Mouse (Mus musculus) forebrain, embryonic 10.5 days (tissue): ENCODE results near the gene Sfxn2. TPM values are rescaled to one million over a fixed set of nuclear protein-coding genes. Genes with fewer than 3 reads are reported as not detected.
A peak's percentile ranks its signal among the peaks of the same experiment; 100 is the strongest.

Experiments
- DNase-seq: peaks from one replicate; pipeline ENCODE4 v3.0.0-alpha.2; 2017; ENCODE audit warnings: low spot score; ENCODE audit errors: extremely low spot score
- H3K27ac ChIP-seq: fragments of 300-500 bp; sonication (generic); 2 replicates; pipeline ENCODE4 v1.5.1; 2016; ENCODE audit warnings: mild to moderate bottlenecking
- H3K27me3 ChIP-seq: fragments of 300-500 bp; sonication (generic); 2 replicates; pipeline ENCODE4 v1.6.1; 2016; ENCODE audit warnings: mild to moderate bottlenecking; ENCODE audit not compliant: poor library complexity, severe bottlenecking
- H3K36me3 ChIP-seq: fragments of 300-500 bp; sonication (generic); replicated peaks from 2 replicates; pipeline ENCODE4 v1.6.1; 2016; ENCODE audit warnings: mild to moderate bottlenecking, moderate library complexity
- H3K4me1 ChIP-seq: fragments of 300-500 bp; sonication (generic); 2 replicates; pipeline ENCODE4 v1.6.1; 2016
- H3K4me3 ChIP-seq: fragments of 300-500 bp; sonication (generic); 2 replicates; pipeline ENCODE4 v1.5.1; 2016; ENCODE audit warnings: mild to moderate bottlenecking, moderate library complexity
- H3K9me3 ChIP-seq: fragments of 300-500 bp; sonication (generic); 2 replicates; pipeline ENCODE4 v1.6.1; 2016; ENCODE audit warnings: mild to moderate bottlenecking, moderate library complexity
- WGBS: fragments of 180-500 bp; shearing (Covaris S2); methylation state at CpG from one replicate; pipeline ENCODE4 v1.1.7; 2016; 5-methylcytosine and 5-hydroxymethylcytosine counted together
- polyA plus RNA-seq: library from polyadenylated mRNA; unstranded; fragments of >200 nt; fragmentation: Nextera tagmentation; extraction: Ambion mirVana; gene quantifications from 2 replicates; pipeline ENCODE4 v1.2.1, GENCODE M21; 2016

Sfxn2 gene
- polyA plus RNA-seq, 1 experiment from 2014 or later: 17.9 TPM

DNA sequence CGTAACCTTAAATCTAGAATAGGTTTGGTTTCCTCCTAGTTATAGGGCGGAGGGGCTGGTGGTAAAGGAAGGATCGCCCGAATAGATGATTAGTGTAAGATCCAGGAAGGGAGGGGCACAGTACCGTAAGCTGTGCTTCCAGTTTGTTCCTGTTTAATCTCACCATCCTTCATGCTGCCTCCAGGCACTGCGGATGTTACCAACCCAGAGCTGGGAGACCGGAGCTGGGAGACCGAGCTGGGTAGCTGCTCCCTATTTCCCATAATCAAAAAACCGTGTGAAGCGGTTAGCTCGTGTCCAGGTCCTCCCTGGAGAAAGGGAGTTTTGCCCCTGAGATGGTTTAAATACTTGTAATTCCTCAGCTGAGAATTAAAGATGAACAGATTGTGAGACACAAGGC lies 43.2 kb downstream of the Sfxn2 start:
- Histone ChIP-seq H3K27ac (no peak overlapping the region), H3K36me3 (peaks cover 40% of the 10 kb centered on the region), H3K4me1 (peaks cover 19% of the 10 kb centered on the region), H3K4me3 (no peak overlapping the region), H3K27me3 (no peaks in the 10 kb centered on the region), H3K9me3 (no peaks in the 10 kb centered on the region)
- WGBS: 89% methylated on average over 11 of the region's 11 CpGs
- no peak for DNase-seq

DNA sequence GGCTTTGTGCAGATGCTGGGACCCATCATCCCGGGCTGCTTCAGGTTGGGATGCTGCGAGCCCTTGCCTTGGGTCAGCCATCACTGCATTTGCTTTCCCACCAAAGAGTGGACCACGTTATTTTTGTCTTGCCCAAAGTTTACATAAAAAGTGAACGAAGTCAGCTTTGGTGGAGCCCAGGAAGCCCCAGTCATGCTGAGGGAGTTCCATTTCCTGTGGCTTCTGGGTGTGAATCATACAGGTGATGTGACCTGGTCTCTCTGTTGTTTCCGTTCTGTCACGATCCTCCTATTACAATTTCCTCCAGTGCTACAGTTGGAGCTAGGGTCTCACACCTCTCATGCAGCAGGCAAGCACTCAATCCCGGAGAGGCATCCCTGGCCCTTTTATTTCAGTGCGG lies 44.2 kb downstream of the Sfxn2 start:
- no peak overlapping the region for H3K27ac ChIP-seq
- H3K27me3 ChIP-seq: no peaks in the 10 kb centered on the region
- no peak for DNase-seq
- H3K36me3 ChIP-seq: peaks cover 40% of the 10 kb centered on the region
- WGBS: 93% methylated on average over 8 of the region's 8 CpGs
- H3K9me3 ChIP-seq: no peaks in the 10 kb centered on the region
- no peak overlapping the region for H3K4me3 ChIP-seq
- H3K4me1 ChIP-seq: peaks cover 29% of the 10 kb centered on the region

GRCm38 (mm10) chr19:46618322-46618721 lies 45.2 kb downstream of the Sfxn2 start:
- H3K27me3 ChIP-seq: no peaks in the 10 kb centered on the region
- 84% methylated on average over 9 of the region's 9 CpGs for WGBS

DNA sequence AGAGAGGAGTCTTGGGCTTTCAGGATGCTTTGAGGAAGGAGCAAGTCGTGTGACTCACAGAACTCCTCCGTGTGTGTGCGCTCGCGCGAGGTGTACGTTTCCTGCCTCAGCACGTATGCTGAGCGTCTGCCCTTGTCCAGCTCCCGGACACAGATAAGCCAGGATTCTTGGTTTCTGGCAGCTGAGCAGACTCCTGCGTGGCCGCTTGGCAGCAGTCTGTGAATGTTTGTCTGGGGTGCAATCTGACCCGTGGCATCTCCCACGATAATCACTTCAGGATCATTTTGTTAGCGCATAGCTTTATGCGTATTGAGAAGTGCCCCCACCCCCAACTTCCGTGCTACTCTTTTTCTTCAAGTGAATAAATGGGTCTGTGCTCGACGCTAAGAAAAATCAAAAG lies 45.8 kb downstream of the Sfxn2 start:
- Histone ChIP-seq H3K36me3 (peaks cover 25% of the 10 kb centered on the region), H3K9me3 (no peaks in the 10 kb centered on the region), H3K27me3 (no peaks in the 10 kb centered on the region), H3K27ac (0 out of 2 replicates have a peak overlapping the region, but pooled peaks have one; percentile 1), H3K4me3 (no peak overlapping the region), H3K4me1 (peaks cover 45% of the 10 kb centered on the region)
- DNase-seq: no peak
- 88% methylated on average over 19 of the region's 19 CpGs for WGBS

More at GRCm38 (mm10) chr19:46618322-46618721, 45.2 kb downstream of the Sfxn2 start:
- Histone ChIP-seq H3K4me3 (no peak overlapping the region), H3K9me3 (no peaks in the 10 kb centered on the region), H3K36me3 (peaks cover 32% of the 10 kb centered on the region), H3K4me1 (peaks cover 38% of the 10 kb centered on the region), H3K27ac (peak overlapping the region; percentile 1; the same call in 1 of the 2 replicates)
- DNase-seq: no peak

GRCm38 (mm10) chr19:46619518-46619917 lies 46.4 kb downstream of the Sfxn2 start:
- peaks cover 50% of the 10 kb centered on the region for H3K4me1 ChIP-seq
- H3K27ac ChIP-seq: no peak overlapping the region
- H3K27me3 ChIP-seq: no peaks in the 10 kb centered on the region
- peaks cover 23% of the 10 kb centered on the region for H3K36me3 ChIP-seq
- H3K9me3 ChIP-seq: no peaks in the 10 kb centered on the region
- no peak for DNase-seq
- no peak overlapping the region for H3K4me3 ChIP-seq
- 97% methylated on average over 6 of the region's 6 CpGs for WGBS

DNA sequence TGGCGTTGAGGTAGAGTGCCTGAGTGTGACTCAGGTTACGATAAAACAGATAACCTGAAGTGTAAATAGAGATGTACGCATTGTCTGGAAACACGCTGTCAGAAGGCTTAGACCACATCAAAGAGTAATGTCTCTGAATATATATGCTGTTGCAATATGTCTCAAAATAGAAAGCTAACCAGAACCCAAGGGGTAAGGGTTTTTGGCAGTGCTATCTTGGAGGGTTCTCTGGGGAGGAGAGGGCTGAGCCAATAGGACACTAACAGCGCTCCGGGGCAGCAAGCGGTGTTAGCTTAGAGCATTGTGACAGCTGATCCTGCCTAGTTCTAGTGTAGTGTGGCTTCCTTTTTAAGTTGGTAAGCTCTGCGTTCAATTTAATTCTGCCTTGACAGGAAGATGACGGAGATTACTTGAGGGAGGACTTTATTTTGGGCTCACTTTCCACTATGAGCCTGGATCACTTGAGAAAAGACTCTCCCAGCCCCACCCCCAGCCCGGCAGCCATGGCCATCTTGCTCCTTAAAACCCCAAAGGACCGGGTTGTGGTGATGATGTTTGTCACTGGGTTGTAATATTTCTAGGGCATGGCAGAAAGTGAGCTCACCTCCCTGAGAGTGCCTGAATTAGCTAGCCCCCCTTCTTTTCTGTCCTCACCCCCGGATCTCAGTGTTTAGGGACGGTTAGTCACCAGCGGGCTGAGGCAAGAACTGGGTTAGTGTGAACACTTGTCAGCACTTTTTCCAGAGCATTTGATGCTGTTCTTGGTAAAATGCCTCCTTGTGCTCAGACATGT lies 47.0 kb downstream of the Sfxn2 start:
- no peaks in the 10 kb centered on the region for H3K27me3 ChIP-seq
- peaks cover 57% of the 10 kb centered on the region for H3K4me1 ChIP-seq
- H3K36me3 ChIP-seq: peaks cover 25% of the 10 kb centered on the region
- H3K27ac ChIP-seq: 0 out of 2 replicates have a peak overlapping the region, but pooled peaks have one; percentile 16
- no peak overlapping the region for H3K4me3 ChIP-seq
- WGBS: 92% methylated on average over 14 of the region's 14 CpGs
- H3K9me3 ChIP-seq: no peaks in the 10 kb centered on the region
- no peak for DNase-seq

DNA sequence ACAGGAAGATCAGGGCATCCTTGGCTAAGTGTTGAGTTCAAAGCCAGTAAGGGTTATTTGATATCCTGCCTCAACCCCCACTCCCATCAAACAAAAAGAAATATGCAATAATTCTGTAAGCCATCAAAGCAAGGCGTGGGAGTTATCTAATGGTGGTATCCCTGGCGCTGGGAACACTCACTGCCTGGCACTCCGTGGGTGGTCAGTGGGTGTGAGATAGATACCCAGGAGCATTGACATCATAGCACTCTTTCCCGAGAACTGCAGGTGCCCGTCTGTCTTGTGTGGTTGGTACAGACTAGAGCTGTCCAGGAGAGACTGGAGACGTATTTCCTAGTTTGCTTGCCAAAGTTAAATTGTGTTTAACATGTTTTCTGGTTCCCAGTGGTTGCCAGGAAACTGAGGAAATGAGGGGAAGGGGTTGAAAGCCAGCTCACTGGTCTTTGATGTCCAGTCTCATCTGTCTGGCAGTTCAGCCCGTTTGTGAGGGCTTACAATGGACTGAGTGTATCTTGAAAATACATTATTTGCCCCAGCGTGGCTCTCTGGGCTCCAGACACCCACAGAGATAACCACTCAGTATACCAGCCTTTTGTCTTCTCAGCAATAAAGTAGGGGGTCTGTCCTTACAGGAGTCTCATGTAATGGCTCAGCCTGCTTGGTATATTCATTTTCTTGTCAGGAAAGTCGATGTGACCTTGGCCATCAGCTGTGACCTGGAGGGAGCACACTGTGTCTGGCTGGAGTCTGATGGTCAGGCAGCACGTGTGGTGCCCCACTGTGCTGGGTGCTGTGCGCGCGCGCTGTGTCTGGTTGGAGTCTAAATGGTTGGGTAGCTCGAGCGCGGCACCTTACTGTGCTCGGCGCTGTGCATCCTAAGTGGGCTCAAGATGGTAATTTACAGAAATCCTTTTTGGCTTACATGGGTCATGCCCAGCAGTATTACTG lies 48.3 kb downstream of the Sfxn2 start:
- Histone ChIP-seq H3K4me3 (no peak overlapping the region), H3K4me1 (peaks cover 65% of the 10 kb centered on the region), H3K36me3 (peaks cover 33% of the 10 kb centered on the region), H3K27me3 (no peaks in the 10 kb centered on the region), H3K27ac (peak overlapping the region; percentile 86), H3K9me3 (no peaks in the 10 kb centered on the region)
- no peak for DNase-seq
- 82% methylated on average over 19 of the region's 19 CpGs for WGBS

DNA sequence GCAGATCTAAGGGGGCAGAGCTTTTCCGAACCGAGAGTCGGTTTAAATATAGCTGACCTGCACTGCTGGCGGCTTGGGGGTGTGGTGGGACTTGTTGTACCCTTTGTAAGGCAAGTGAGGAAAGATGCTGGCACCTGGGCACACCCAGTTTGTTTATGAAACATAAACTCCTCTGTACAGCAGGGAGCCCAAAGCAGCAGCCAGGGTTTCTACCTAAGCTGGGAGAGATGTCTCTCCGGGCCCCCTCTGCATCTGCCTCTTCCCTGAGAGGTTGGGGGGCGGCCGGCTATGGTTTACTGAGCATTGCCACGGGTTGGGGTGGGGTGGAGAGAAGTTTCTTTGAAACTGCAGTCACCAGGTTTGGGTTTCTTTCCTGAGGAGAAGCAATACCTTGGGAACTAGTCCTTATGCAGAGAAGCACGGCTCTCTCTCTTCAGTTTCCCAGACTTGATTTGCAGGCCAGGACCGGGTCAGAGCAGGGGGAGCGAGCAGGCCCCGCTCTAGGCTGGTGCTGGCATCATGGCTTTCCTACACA lies 49.6 kb downstream of the Sfxn2 start:
- 39% methylated on average over 12 of the region's 12 CpGs for WGBS
- Histone ChIP-seq H3K9me3 (no peaks in the 10 kb centered on the region), H3K4me1 (peaks cover 72% of the 10 kb centered on the region), H3K4me3 (peak overlapping the region; percentile 44), H3K27ac (peak overlapping the region; percentile 86), H3K27me3 (no peaks in the 10 kb centered on the region), H3K36me3 (peaks cover 35% of the 10 kb centered on the region)
- DNase-seq: no peak

DNA sequence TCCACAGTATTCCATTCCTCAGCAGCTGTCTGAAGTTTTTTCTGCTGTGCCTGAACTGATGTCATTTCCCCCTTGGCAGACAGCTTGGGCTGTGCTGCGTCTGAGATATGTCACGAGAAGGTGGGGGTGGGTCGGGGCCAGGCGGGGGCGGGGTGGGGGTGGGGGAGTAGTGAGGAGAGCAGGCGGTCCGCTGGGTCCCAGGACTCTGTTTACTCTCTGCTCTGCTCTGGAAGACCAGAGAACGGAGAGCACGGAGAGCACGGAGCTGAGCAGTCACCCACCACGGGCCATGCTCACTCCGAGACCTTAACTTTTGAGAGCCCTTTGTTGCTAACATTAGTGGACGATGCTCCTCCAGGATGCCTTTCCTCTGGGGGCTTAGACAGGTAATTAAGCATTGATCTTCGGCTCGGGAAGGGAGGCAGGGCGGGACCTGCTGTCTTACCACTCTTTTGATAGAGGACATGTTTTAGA lies 50.1 kb downstream of the Sfxn2 start:
- Histone ChIP-seq H3K9me3 (no peaks in the 10 kb centered on the region), H3K27ac (peak overlapping the region; percentile 86), H3K27me3 (no peaks in the 10 kb centered on the region), H3K4me1 (peaks cover 74% of the 10 kb centered on the region), H3K4me3 (peak overlapping the region; percentile 44), H3K36me3 (peaks cover 35% of the 10 kb centered on the region)
- peak; percentile 39 for DNase-seq
- WGBS: 4% methylated on average over 16 of the region's 16 CpGs

DNA sequence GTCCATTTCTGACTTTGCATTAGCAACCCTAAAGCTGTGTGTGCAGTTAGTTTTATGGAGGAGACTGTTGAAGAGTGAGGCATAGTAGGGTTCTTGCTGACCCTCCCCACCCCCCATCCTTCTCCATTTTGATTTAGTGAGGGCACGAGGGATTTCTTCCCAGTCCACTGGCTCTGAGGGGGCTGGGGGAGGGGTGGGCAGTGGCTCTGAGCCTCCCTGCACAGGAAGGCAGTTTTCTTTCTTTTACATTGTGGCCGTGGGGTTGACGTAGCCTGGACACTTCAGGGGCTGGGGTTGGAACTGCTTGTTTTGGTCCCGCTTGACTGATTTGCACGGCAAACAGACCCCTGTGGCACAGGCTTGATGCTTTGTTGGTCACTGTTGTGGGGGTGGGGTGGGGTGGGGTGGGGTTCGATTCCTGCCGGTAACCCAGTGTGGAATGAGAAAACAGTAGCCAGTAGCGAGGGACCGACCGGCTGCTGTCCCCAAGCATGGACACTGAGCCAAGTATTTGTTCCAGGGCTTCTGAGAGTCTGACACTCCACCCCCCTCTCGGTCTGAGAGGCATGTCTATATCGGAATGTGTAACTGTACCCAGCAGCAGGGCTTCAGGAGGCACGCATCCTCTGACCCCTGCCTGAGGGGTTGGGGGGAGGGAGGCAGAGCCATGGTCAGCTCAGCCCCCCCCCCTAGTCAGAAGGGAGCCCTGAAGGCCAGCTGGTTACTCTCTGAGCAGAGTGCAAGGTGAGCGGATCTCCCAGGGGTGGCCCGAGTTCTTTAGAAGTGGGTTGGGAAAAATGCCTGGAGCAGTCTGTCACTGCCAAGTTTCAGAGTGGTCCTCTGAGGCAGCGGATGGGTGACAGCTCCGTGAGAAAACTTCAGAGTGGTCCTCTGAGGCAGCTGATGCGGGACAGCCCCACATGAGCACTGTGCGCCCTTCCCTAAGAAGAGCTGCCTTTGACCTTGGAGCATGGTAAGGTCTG lies 50.9 kb downstream of the Sfxn2 start:
- Histone ChIP-seq H3K4me3 (peak overlapping the region; percentile 44), H3K27me3 (no peaks in the 10 kb centered on the region), H3K9me3 (no peaks in the 10 kb centered on the region), H3K36me3 (peaks cover 35% of the 10 kb centered on the region), H3K4me1 (peaks cover 75% of the 10 kb centered on the region), H3K27ac (peak overlapping the region; percentile 86)
- peak; percentile 38 for DNase-seq
- WGBS: 29% methylated on average over 19 of the region's 19 CpGs

GRCm38 (mm10) chr19:46625015-46625414 lies 51.9 kb downstream of the Sfxn2 start:
- no peaks in the 10 kb centered on the region for H3K27me3 ChIP-seq
- H3K36me3 ChIP-seq: peaks cover 30% of the 10 kb centered on the region
- H3K9me3 ChIP-seq: no peaks in the 10 kb centered on the region
- no peak for DNase-seq
- no peak overlapping the region for H3K4me3 ChIP-seq
- WGBS: 97% methylated on average over 12 of the region's 12 CpGs
- H3K27ac ChIP-seq: peak overlapping the region; percentile 86; the same call in 1 of the 2 replicates
- H3K4me1 ChIP-seq: peaks cover 75% of the 10 kb centered on the region
